Mouse (Mus musculus) liver, adult 2 months (tissue): ENCODE data around the gene Nav2.

ENCODE experiments used
- CTCF ChIP-seq: fragments of 200-500 bp; IDR thresholded peaks from 2 replicates; pipeline ENCODE4 v1.5.1; 2011; ENCODE audit warnings: low read depth, low read length, control low read depth
- POLR2A ChIP-seq: fragments of 200-500 bp; IDR thresholded peaks from 2 replicates; pipeline ENCODE4 v1.6.1; 2011; ENCODE audit warnings: low read length, control low read depth; ENCODE audit not compliant: insufficient read depth; ENCODE audit errors: extremely low read depth

- TF ChIP-seq CTCF (no peak), POLR2A (no peak)
Measured at GRCm38 (mm10) chr7:49529498-49529897, 621.0 kb downstream of the Nav2 start.
